Mouse (Mus musculus): Measurements from ENCODE around the gene Snrnp70.

DNA sequence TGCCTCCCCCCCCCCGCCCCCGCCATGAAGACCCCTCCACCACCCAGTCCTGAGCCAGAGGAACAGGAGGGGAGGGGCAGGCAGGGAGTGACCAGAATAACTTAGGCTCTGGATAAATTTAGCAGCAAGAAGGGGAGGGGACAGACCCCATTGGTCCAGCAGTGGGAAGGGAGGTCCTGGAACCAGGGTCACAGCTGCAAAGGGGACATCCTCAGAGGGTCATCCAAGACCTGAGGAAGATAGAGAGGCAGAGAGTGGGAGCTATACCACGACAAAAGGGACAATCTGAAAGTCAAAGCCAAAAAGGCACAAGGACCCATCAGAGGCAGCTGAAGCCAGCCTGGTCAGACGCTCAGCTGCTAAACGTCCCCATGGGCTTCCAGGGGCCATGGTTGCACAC is 60.5 kb downstream of the Snrnp70 start, which contains the start of gene Hrc:
- TF ChIP-seq GATA1 (IDR thresholded peaks at IDR 0.05; ENCODE audit: borderline replicate concordance, low read length) (no peak), FLI1 (IDR thresholded peaks at IDR 0.05; ENCODE audit: low read length) (no peak)
